Mouse (Mus musculus): Measurements from ENCODE around the gene Fam149a.

DNA sequence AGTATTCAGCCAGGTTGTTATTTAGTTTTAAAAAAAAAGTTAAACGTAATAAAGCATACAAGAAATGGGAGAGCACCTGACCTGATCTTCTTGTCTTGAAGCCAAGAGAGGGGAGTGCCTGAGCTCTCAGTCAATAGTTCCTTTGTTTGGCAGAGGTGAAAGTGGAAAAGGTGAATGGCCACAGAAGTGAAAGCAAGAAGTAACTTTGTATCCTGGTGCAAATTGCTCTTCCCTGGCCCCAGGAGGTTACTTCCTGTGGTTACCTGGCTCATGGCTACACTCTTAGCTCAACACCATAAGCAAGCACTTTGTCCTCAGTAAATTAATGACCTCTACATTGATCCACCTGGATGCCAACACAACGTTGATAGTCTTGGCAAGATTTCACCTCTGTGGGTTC, 28.8 kb upstream of the Fam149a start, which contains the start of gene Tlr3:
- no peak for TF ChIP-seq POLR2A (IDR thresholded peaks at IDR 0.05; ENCODE audit: extremely low read depth, insufficient read depth, low read length)
- TF ChIP-seq CTCF (IDR thresholded peaks at IDR 0.05; ENCODE audit: low read depth, low read length), result no peak
